Mouse (Mus musculus) layer of hippocampus, adult 9-11 months (tissue): ENCODE measurements around the gene Akap6.

Experiments used
- DNase-seq: peaks from one replicate; pipeline ENCODE4 v3.0.0; 2022

Akap6 gene

GRCm38 (mm10) chr12:52850332-52851036 is 151.3 kb downstream of the Akap6 start:
- DNase-seq: no peak

GRCm38 (mm10) chr12:52851221-52851620 is 152.0 kb downstream of the Akap6 start:
- no peak for DNase-seq

GRCm38 (mm10) chr12:52854236-52854679 is 155.1 kb downstream of the Akap6 start:
- no peak for DNase-seq

GRCm38 (mm10) chr12:52856104-52856503 is 156.9 kb downstream of the Akap6 start:
- no peak for DNase-seq

- no peak for DNase-seq
Measured at GRCm38 (mm10) chr12:52857306-52857705, 158.1 kb downstream of the Akap6 start.

- no peak for DNase-seq
Measured at GRCm38 (mm10) chr12:52861922-52862321, 162.7 kb downstream of the Akap6 start.

- DNase-seq: no peak
Measured at GRCm38 (mm10) chr12:52868000-52868624, 168.9 kb downstream of the Akap6 start.

- DNase-seq: no peak
Measured at GRCm38 (mm10) chr12:52871604-52872003, 172.4 kb downstream of the Akap6 start.

- DNase-seq: no peak
Measured at GRCm38 (mm10) chr12:52874332-52874923, 175.2 kb downstream of the Akap6 start.

GRCm38 (mm10) chr12:52876065-52876464 is 176.9 kb downstream of the Akap6 start:
- no peak for DNase-seq

- DNase-seq: no peak
Measured at GRCm38 (mm10) chr12:52876978-52877769, 178.0 kb downstream of the Akap6 start.

GRCm38 (mm10) chr12:52879324-52879723 is 180.1 kb downstream of the Akap6 start:
- no peak for DNase-seq

GRCm38 (mm10) chr12:52892519-52892918 is 193.3 kb downstream of the Akap6 start:
- DNase-seq: peak; percentile 19

GRCm38 (mm10) chr12:52893656-52894405 is 194.6 kb downstream of the Akap6 start:
- DNase-seq: no peak

- peak; percentile 77 for DNase-seq
Measured at GRCm38 (mm10) chr12:52895672-52896460, 196.7 kb downstream of the Akap6 start.

- DNase-seq: no peak
Measured at GRCm38 (mm10) chr12:52896785-52897184, 197.6 kb downstream of the Akap6 start.

- DNase-seq: no peak
Measured at GRCm38 (mm10) chr12:52898130-52898529, 198.9 kb downstream of the Akap6 start.

GRCm38 (mm10) chr12:52904046-52904445 is 204.9 kb downstream of the Akap6 start:
- DNase-seq: no peak

GRCm38 (mm10) chr12:52908448-52909066 is 209.4 kb downstream of the Akap6 start:
- DNase-seq: no peak

GRCm38 (mm10) chr12:52910345-52910744 is 211.2 kb downstream of the Akap6 start:
- DNase-seq: no peak

- DNase-seq: peak; percentile 59
Measured at GRCm38 (mm10) chr12:52910819-52911218, 211.6 kb downstream of the Akap6 start.
